Mouse (Mus musculus) megakaryocyte, embryonic 14.5 days (primary cell): ENCODE data around the gene Wdr54. TPM values are rescaled to one million over a fixed set of nuclear protein-coding genes. Genes with fewer than 3 reads are reported as not detected.

Source experiments
- H3K27me3 ChIP-seq: replicated peaks from 2 replicates; pipeline ENCODE3; 2012; ENCODE audit warnings: inconsistent platforms
- H3K36me3 ChIP-seq: replicated peaks from 2 replicates; pipeline ENCODE3; 2012; ENCODE audit warnings: low read length, inconsistent platforms, mixed read lengths
- H3K4me1 ChIP-seq: 2 replicates; pipeline ENCODE4 v1.6.1; 2012; ENCODE audit warnings: inconsistent platforms
- H3K4me3 ChIP-seq: replicated peaks from 2 replicates; pipeline ENCODE3; 2012; ENCODE audit warnings: moderate library complexity, mild to moderate bottlenecking, inconsistent platforms
- H3K9me3 ChIP-seq: 2 replicates; pipeline ENCODE4 v1.6.1; 2012; ENCODE audit warnings: inconsistent platforms
- FLI1 ChIP-seq: IDR thresholded peaks from 2 replicates; pipeline ENCODE4 v1.6.1; 2012; ENCODE audit warnings: low read length, inconsistent platforms, mixed read lengths
- GATA1 ChIP-seq: IDR thresholded peaks from 3 replicates; pipeline ENCODE4 v1.6.1; 2012; ENCODE audit warnings: mixed read lengths, low read length, inconsistent platforms, borderline replicate concordance
- polyA plus RNA-seq: library from polyadenylated mRNA; stranded (reverse); fragments of >175 nt; gene quantifications from 2 replicates; pipeline ENCODE4 v1.2.3, GENCODE M21; 2012; ENCODE audit warnings: low replicate concordance; ENCODE audit not compliant: insufficient read depth

The Wdr54 gene
- polyA plus RNA-seq, 1 experiment: 2.0 TPM

- Histone ChIP-seq H3K9me3 (no peaks in the 10 kb centered on the region), H3K4me3 (no peak overlapping the region), H3K4me1 (peaks cover 60% of the 10 kb centered on the region), H3K36me3 (no peaks in the 10 kb centered on the region), H3K27me3 (no peaks in the 10 kb centered on the region)
- no peak for TF ChIP-seq FLI1
- no peak for TF ChIP-seq GATA1
Measured at GRCm38 (mm10) chr6:83132176-83132919, 23.8 kb downstream of the Wdr54 start.

- TF ChIP-seq GATA1: no peak
- TF ChIP-seq FLI1: no peak
- Histone ChIP-seq H3K9me3 (no peaks in the 10 kb centered on the region), H3K36me3 (no peaks in the 10 kb centered on the region), H3K4me3 (peak overlapping the region; percentile 79), H3K27me3 (no peaks in the 10 kb centered on the region), H3K4me1 (peaks cover 52% of the 10 kb centered on the region)
Measured at GRCm38 (mm10) chr6:83131469-83132034, 24.6 kb downstream of the Wdr54 start.

DNA sequence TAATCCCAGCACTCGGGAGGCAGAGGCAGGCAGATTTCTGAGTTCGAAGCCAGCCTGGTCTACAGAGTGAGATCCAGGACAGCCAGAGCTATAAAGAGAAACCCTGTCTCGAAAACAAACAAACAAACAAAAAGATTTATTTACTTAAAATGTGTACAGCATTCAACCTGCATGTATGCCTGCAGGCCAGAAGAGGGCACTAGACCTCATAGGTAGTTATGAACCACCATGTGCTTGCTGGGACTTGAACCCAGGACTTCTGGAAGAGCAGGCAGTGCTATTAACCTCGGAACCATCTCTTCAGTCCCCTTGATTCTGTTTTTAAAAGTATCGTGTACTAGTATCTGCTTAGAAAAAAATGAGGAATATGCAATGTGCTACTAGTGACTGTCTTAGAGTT is 28.8 kb downstream of the Wdr54 start:
- H3K4me1 ChIP-seq: peaks cover 61% of the 10 kb centered on the region
- no peaks in the 10 kb centered on the region for H3K9me3 ChIP-seq
- no peaks in the 10 kb centered on the region for H3K27me3 ChIP-seq
- TF ChIP-seq GATA1 (no peak), FLI1 (no peak)
- no peak overlapping the region for H3K4me3 ChIP-seq
- peaks cover 10% of the 10 kb centered on the region for H3K36me3 ChIP-seq

- no peaks in the 10 kb centered on the region for H3K9me3 ChIP-seq
- TF ChIP-seq GATA1 (no peak), FLI1 (no peak)
- no peaks in the 10 kb centered on the region for H3K27me3 ChIP-seq
- peak within 1 kb of the TSS; percentile 92 for H3K4me3 ChIP-seq
- H3K36me3 ChIP-seq: peaks cover 10% of the 10 kb centered on the region
- H3K4me1 ChIP-seq: peaks cover 57% of the 10 kb centered on the region
Measured at GRCm38 (mm10) chr6:83125331-83125730, 30.9 kb downstream of the Wdr54 start, which contains the start of gene Ino80b. TSS of gene Ino80b (minus strand) at chr6:83125431.

DNA sequence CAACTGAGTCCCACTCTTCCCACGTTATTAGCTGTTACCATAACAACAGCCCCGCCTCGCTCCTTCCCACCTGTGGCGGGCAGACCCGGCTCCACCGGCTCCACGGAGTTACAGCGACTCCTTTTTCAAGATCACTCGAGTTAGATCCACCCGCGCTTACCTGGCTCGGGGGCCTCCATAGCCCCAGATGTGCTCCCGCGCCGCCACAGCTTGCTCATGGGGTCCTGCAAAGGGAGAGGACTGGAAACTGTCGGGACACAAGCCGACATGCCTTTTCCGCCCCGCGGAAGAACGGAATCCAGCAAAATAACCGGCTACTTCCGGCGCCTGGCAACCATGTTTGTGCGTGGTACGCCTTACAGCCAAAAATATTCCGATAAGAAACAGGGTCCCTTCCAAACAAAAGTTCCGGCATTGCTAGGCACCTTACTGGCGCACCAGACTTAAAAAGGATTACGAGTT is 31.3 kb downstream of the Wdr54 start:
- peak overlapping the region; percentile 92 for H3K4me3 ChIP-seq
- no peaks in the 10 kb centered on the region for H3K9me3 ChIP-seq
- H3K27me3 ChIP-seq: no peaks in the 10 kb centered on the region
- TF ChIP-seq GATA1: no peak
- no peak for TF ChIP-seq FLI1
- peaks cover 13% of the 10 kb centered on the region for H3K36me3 ChIP-seq
- peaks cover 61% of the 10 kb centered on the region for H3K4me1 ChIP-seq

DNA sequence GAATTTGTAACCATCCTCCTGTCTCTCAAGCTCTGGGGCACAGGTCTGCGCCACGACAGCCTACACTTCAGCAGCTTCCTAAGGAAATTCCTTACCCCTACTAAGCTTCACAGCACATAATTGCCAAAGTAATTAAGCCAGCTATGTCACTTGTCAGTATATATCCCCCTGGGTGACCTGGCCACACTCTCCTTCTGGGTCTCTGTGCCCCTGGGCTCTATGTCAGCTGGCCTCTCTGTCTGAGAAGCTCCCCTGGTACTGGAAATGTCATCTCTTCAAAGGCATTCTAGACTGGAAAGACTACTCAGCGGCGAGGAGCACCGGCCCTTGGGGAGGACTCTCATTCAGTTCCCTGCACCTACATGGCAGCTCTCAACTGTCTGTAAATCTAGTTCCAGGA is 33.2 kb downstream of the Wdr54 start:
- peaks cover 77% of the 10 kb centered on the region for H3K4me1 ChIP-seq
- H3K27me3 ChIP-seq: no peaks in the 10 kb centered on the region

GRCm38 (mm10) chr6:83121863-83122710 is 34.1 kb downstream of the Wdr54 start:
- TF ChIP-seq GATA1: no peak
- TF ChIP-seq FLI1: no peak
- Histone ChIP-seq H3K4me1 (peaks cover 83% of the 10 kb centered on the region), H3K4me3 (peak overlapping the region; percentile 98), H3K36me3 (peaks cover 41% of the 10 kb centered on the region), H3K27me3 (no peaks in the 10 kb centered on the region), H3K9me3 (no peaks in the 10 kb centered on the region)

More for the DNA sequence above, 33.2 kb downstream of the Wdr54 start:
- no peaks in the 10 kb centered on the region for H3K9me3 ChIP-seq
- peaks cover 32% of the 10 kb centered on the region for H3K36me3 ChIP-seq
- peak overlapping the region; percentile 56 for H3K4me3 ChIP-seq
- TF ChIP-seq GATA1 (no peak), FLI1 (no peak)

GRCm38 (mm10) chr6:83120930-83121862 is 35.0 kb downstream of the Wdr54 start, which contains the start of gene Wbp1:
TSS of gene Wbp1 (minus strand) at chr6:83121559.
- Histone ChIP-seq H3K27me3 (no peaks in the 10 kb centered on the region), H3K9me3 (no peaks in the 10 kb centered on the region), H3K36me3 (peaks cover 47% of the 10 kb centered on the region), H3K4me1 (peaks cover 89% of the 10 kb centered on the region), H3K4me3 (peak within 1 kb of the TSS; percentile 98)
- TF ChIP-seq GATA1 (no peak), FLI1 (no peak)

DNA sequence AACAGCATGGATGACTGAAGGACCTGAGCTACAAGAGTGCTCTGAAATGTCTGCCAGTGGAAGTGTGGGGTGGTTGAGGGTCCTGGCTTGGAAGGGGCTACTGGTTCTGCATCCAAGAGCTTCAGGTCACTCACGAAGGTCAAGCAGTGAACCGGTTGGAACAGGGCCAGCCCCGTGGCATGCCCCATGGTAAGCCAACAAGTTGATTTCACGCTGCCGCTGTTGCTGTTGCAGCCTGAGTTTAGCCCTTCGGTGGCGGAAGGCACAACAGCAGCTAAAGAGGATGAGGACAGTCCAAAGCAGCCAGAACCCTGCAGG is 36.5 kb downstream of the Wdr54 start:
- H3K9me3 ChIP-seq: no peaks in the 10 kb centered on the region
- peaks cover 91% of the 10 kb centered on the region for H3K4me1 ChIP-seq
- H3K27me3 ChIP-seq: no peaks in the 10 kb centered on the region
- peak overlapping the region; percentile 79 for H3K4me3 ChIP-seq
- TF ChIP-seq GATA1 (no peak), FLI1 (no peak)
- peaks cover 47% of the 10 kb centered on the region for H3K36me3 ChIP-seq
